Mouse (Mus musculus) G1E (cell line): ENCODE measurements at regions not wholly inside any gene's neighbourhood (a gene's known extent, or its start where the extent isn't known, plus 50 kb on each side); places are given as distances from the start of the nearest gene placed in this dataset.

ENCODE experiments used
- ATAC-seq: 2 replicates; pipeline ENCODE4 v1.8.0; 2016; ENCODE audit warnings: mild to moderate bottlenecking; ENCODE audit not compliant: insufficient number of reproducible peaks, poor library complexity, low FRiP score, severe bottlenecking; ENCODE audit errors: extremely low read depth
- DNase-seq: peaks from one replicate; pipeline ENCODE4 v3.0.0; 2012; ENCODE audit warnings: low spot score
- H3K27me3 ChIP-seq: 2 replicates; pipeline ENCODE4 v1.6.1; 2012; ENCODE audit warnings: mild to moderate bottlenecking, low read length, inconsistent platforms; ENCODE audit not compliant: insufficient read depth
- H3K36me3 ChIP-seq: replicated peaks from 2 replicates; pipeline ENCODE3; 2012; ENCODE audit warnings: mild to moderate bottlenecking, inconsistent platforms
- H3K4me1 ChIP-seq: 2 replicates; pipeline ENCODE4 v1.6.1; 2012; ENCODE audit warnings: low read depth, low read length, inconsistent platforms, mixed read lengths; ENCODE audit not compliant: insufficient read depth
- H3K4me3 ChIP-seq: 2 replicates; pipeline ENCODE4 v1.5.1; 2012; ENCODE audit warnings: low read depth, mild to moderate bottlenecking, inconsistent platforms, low read length, moderate library complexity, mixed read lengths
- H3K9me3 ChIP-seq: replicated peaks from 2 replicates; pipeline ENCODE4 v1.6.1; 2012; ENCODE audit warnings: inconsistent platforms
- CTCF ChIP-seq: IDR thresholded peaks from 2 replicates; pipeline ENCODE4 v1.5.1; 2012; ENCODE audit warnings: low read depth, low read length, inconsistent platforms, mixed read lengths
- GATA1 ChIP-seq: IDR thresholded peaks from 2 replicates; pipeline ENCODE4 v1.6.1; 2012; ENCODE audit warnings: borderline replicate concordance, low read length, inconsistent platforms, mixed read lengths
- GATA2 ChIP-seq: IDR thresholded peaks from 2 replicates; pipeline ENCODE4 v1.6.1; 2012; ENCODE audit warnings: low read depth, low read length, inconsistent platforms, borderline replicate concordance
- POLR2AphosphoS5 ChIP-seq: IDR thresholded peaks from 2 replicates; pipeline ENCODE4 v1.6.1; 2012; ENCODE audit warnings: low read depth, low read length, inconsistent platforms; ENCODE audit not compliant: insufficient replicate concordance
- TAL1 ChIP-seq: conservative IDR thresholded peaks from 2 replicates; pipeline ENCODE4 v1.6.1; 2012; ENCODE audit warnings: low read depth, low read length, inconsistent platforms, mixed read lengths

GRCm38 (mm10) chr3:143575737-143576136 is 629.3 kb downstream of the Lmo4 start:
- ATAC-seq = no peak
- no peak for TF ChIP-seq POLR2AphosphoS5
- DNase-seq = no peak

GRCm38 (mm10) chr3:143574035-143574864 is 630.8 kb downstream of the Lmo4 start:
- Histone ChIP-seq H3K9me3 (peaks cover 23% of the 10 kb centered on the region), H3K36me3 (no peaks in the 10 kb centered on the region), H3K4me1 (no peaks in the 10 kb centered on the region), H3K4me3 (no peak overlapping the region), H3K27me3 (no peaks in the 10 kb centered on the region)
- TF ChIP-seq TAL1 = no peak
- no peak for TF ChIP-seq POLR2AphosphoS5
- no peak for TF ChIP-seq GATA1
- no peak for TF ChIP-seq GATA2
- no peak for TF ChIP-seq CTCF
- DNase-seq (no peak), ATAC-seq (no peak)

More at GRCm38 (mm10) chr3:143575737-143576136, 629.3 kb downstream of the Lmo4 start:
- no peaks in the 10 kb centered on the region for H3K27me3 ChIP-seq
- H3K4me3 ChIP-seq = no peak overlapping the region
- no peaks in the 10 kb centered on the region for H3K36me3 ChIP-seq
- H3K4me1 ChIP-seq = no peaks in the 10 kb centered on the region
- peaks cover 29% of the 10 kb centered on the region for H3K9me3 ChIP-seq

GRCm38 (mm10) chr3:143569930-143570329 is 635.1 kb downstream of the Lmo4 start:
- Histone ChIP-seq H3K9me3 (peaks cover 23% of the 10 kb centered on the region), H3K36me3 (no peaks in the 10 kb centered on the region), H3K4me1 (no peaks in the 10 kb centered on the region), H3K4me3 (no peak overlapping the region), H3K27me3 (no peaks in the 10 kb centered on the region)
- DNase-seq (no peak), ATAC-seq (no peak)
- TF ChIP-seq GATA2 (no peak), CTCF (no peak), TAL1 (no peak), GATA1 (no peak), POLR2AphosphoS5 (no peak)

GRCm38 (mm10) chr3:143565067-143565466 is 640.0 kb downstream of the Lmo4 start:
- Histone ChIP-seq H3K9me3 (peaks cover 19% of the 10 kb centered on the region), H3K27me3 (no peaks in the 10 kb centered on the region), H3K4me1 (no peaks in the 10 kb centered on the region), H3K4me3 (no peak overlapping the region), H3K36me3 (no peaks in the 10 kb centered on the region)
- ATAC-seq (no peak), DNase-seq (no peak)
- TF ChIP-seq TAL1 (no peak), GATA1 (no peak), CTCF (no peak), POLR2AphosphoS5 (no peak), GATA2 (no peak)

- TF ChIP-seq POLR2AphosphoS5 (no peak), GATA1 (no peak), TAL1 (no peak), CTCF (no peak), GATA2 (no peak)
- DNase-seq = no peak
- no peak for ATAC-seq
- Histone ChIP-seq H3K4me1 (no peaks in the 10 kb centered on the region), H3K36me3 (no peaks in the 10 kb centered on the region), H3K27me3 (no peaks in the 10 kb centered on the region), H3K4me3 (no peak overlapping the region), H3K9me3 (peaks cover 5% of the 10 kb centered on the region)
These were observed 661.0 kb upstream of the Pkn2 start for GRCm38 (mm10) chr3:143542811-143543210.

GRCm38 (mm10) chr3:143527982-143528381 is 646.2 kb upstream of the Pkn2 start:
- TF ChIP-seq GATA2 = no peak
- TF ChIP-seq POLR2AphosphoS5 = no peak
- TF ChIP-seq CTCF = no peak
- TF ChIP-seq TAL1 = no peak
- TF ChIP-seq GATA1 = no peak
- H3K27me3 ChIP-seq = no peaks in the 10 kb centered on the region
- no peaks in the 10 kb centered on the region for H3K4me1 ChIP-seq
- DNase-seq (no peak), ATAC-seq (no peak; the same call in 1 of the 2 replicates)
- no peak overlapping the region for H3K4me3 ChIP-seq
- H3K36me3 ChIP-seq = no peaks in the 10 kb centered on the region
- peaks cover 7% of the 10 kb centered on the region for H3K9me3 ChIP-seq
